Mouse (Mus musculus): ENCODE results near the gene Vps33b. TPM values are rescaled to one million over a fixed set of nuclear protein-coding genes. Genes with fewer than 3 reads are reported as not detected.
A peak's percentile ranks its signal among the peaks of the same experiment; 100 is the strongest.

The Vps33b gene
- polyA plus RNA-seq, 1 experiment = not detected

- Histone ChIP-seq H3K4me3 (ENCODE audit: insufficient read depth, low read depth, low read length) (peak within 1 kb of the TSS; percentile 87), H3K27ac (ENCODE audit: insufficient read depth, low read depth, low read length) (peak within 1 kb of the TSS; percentile 1; the same call in 1 of the 2 replicates), H3K4me1 (ENCODE audit: control insufficient read depth, insufficient read depth, low read length) (peaks cover 4% of the 10 kb centered on the region)
- 27% methylated on average over 40 of the region's 40 CpGs for WGBS
- TF ChIP-seq POLR2A (IDR thresholded peaks at IDR 0.05; ENCODE audit: insufficient read depth, low read depth, low read length) (0 out of 2 replicates have a peak, but pooled peaks have one; percentile 45), CTCF (IDR thresholded peaks at IDR 0.05; ENCODE audit: insufficient read depth, low read depth, low read length) (no peak)
Measured at GRCm38 (mm10) chr7:80260625-80261371, 8.7 kb upstream of the Vps33b start, which contains the start of gene Ngrn. TSS of gene Ngrn (plus strand) at chr7:80261215.

DNA sequence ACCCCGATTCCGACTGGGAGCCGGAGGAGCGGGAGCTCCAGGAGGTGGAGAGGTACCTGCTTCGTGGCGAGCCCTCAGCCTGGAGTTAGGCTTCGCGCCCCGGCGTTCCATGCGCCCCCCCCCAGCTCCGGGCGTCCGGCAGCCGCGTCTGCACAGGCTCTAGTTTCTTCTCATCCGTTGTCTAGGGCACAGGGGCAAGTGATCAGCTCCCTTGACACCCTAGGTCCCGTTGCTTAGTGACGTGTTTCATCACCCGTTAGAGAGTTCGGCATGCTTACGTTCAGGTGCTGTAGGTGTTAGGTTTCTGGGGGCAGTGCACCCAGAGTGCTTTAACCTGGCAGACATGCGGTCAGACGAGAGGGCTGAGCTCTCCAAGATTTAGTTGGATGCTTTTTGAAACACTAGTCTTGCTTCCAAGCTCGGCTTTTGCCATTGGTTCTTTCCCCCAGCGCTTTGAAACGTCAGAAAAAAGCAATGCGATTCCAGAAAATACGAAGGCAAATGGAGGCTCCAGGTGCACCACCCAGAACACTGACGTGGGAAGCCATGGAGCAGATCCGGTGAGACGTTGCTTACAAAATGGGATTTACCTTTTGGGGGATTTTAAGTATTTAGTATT lies 8.0 kb upstream of the Vps33b start:
- Histone ChIP-seq H3K27ac (ENCODE audit: insufficient read depth, low read depth, low read length) (peak overlapping the region; percentile 1; the same call in 1 of the 2 replicates), H3K4me3 (ENCODE audit: insufficient read depth, low read depth, low read length) (peak overlapping the region; percentile 87), H3K4me1 (ENCODE audit: control insufficient read depth, insufficient read depth, low read length) (peaks cover 4% of the 10 kb centered on the region)
- under 1% methylated on average over 32 of the region's 32 CpGs for WGBS
- TF ChIP-seq CTCF (IDR thresholded peaks at IDR 0.05; ENCODE audit: insufficient read depth, low read depth, low read length) (no peak), POLR2A (IDR thresholded peaks at IDR 0.05; ENCODE audit: insufficient read depth, low read depth, low read length) (no peak)

GRCm38 (mm10) chr7:80264606-80265005 lies 4.8 kb upstream of the Vps33b start:
- no peak for TF ChIP-seq POLR2A (IDR thresholded peaks at IDR 0.05; ENCODE audit: insufficient read depth, low read depth, low read length)
- TF ChIP-seq CTCF (IDR thresholded peaks at IDR 0.05; ENCODE audit: insufficient read depth, low read depth, low read length) = no peak
- H3K27ac ChIP-seq (ENCODE audit: insufficient read depth, low read depth, low read length) = no peak overlapping the region
- peaks cover 9% of the 10 kb centered on the region for H3K4me1 ChIP-seq (ENCODE audit: control insufficient read depth, insufficient read depth, low read length)
- 84% methylated on average over 12 of the region's 12 CpGs for WGBS
- no peak overlapping the region for H3K4me3 ChIP-seq (ENCODE audit: insufficient read depth, low read depth, low read length)

DNA sequence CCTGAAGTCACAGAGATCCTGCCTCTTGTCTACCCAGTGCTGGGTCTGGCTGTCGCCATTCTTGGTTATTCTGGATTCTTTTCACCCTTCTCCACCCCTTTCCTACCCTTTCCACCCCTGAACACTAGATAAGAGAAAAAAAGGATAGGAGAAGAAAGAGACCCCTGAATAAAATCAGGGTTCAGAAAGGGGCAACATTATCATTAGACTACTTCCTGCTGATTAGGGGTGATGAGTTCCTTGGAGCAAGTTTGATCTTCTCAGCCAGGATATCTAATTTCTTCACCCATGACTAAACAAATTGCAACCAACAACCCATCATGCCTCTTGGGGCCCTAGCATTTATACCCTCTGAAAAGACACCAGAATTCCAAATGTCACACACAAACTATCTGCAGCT lies 1.7 kb upstream of the Vps33b start:
- no peak for TF ChIP-seq POLR2A (IDR thresholded peaks at IDR 0.05; ENCODE audit: insufficient read depth, low read depth, low read length)
- TF ChIP-seq CTCF (IDR thresholded peaks at IDR 0.05; ENCODE audit: insufficient read depth, low read depth, low read length) = no peak
- no peak overlapping the region for H3K4me3 ChIP-seq (ENCODE audit: insufficient read depth, low read depth, low read length)
- no peak overlapping the region for H3K27ac ChIP-seq (ENCODE audit: insufficient read depth, low read depth, low read length)
- WGBS = 67% methylated on average over 1 of the region's 1 CpGs
- H3K4me1 ChIP-seq (ENCODE audit: control insufficient read depth, insufficient read depth, low read length) = 0 out of 2 replicates have a peak, but pooled peaks cover 8% of the 10 kb centered on the region

DNA sequence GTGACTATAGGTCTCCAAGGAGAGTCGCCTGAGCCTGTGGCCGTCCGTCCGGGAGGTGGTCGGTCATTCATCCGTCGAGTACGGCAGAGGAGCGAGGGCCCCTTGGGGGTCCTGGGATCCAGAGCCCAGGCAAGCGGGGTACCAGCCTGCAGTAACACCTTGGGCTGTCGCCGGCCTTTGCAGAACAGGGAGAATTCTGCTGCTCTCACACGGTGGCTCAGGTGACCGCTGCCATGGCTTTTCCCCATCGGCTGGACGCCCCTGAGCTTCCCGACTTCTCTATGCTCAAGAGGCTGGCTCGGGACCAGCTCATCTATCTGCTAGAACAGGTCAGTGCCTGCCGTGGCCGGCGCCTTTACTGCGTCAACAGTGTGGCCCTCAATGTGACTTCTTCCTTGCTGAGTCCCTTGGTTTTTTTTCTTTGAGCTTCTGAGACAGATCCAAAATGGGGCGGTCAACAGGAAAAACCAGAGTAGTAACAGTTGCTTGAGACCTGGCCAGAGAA lies 354 bp downstream of the Vps33b start:
- Histone ChIP-seq H3K4me1 (ENCODE audit: control insufficient read depth, insufficient read depth, low read length) (0 out of 2 replicates have a peak, but pooled peaks cover 8% of the 10 kb centered on the region), H3K4me3 (ENCODE audit: insufficient read depth, low read depth, low read length) (peak overlapping the region; percentile 82), H3K27ac (ENCODE audit: insufficient read depth, low read depth, low read length) (no peak overlapping the region)
- under 1% methylated on average over 23 of the region's 23 CpGs for WGBS
- TF ChIP-seq CTCF (IDR thresholded peaks at IDR 0.05; ENCODE audit: insufficient read depth, low read depth, low read length) = no peak
- no peak for TF ChIP-seq POLR2A (IDR thresholded peaks at IDR 0.05; ENCODE audit: insufficient read depth, low read depth, low read length)

GRCm38 (mm10) chr7:80273456-80273855 lies 4.0 kb downstream of the Vps33b start:
- no peak for TF ChIP-seq CTCF (IDR thresholded peaks at IDR 0.05; ENCODE audit: insufficient read depth, low read depth, low read length)
- no peak for TF ChIP-seq POLR2A (IDR thresholded peaks at IDR 0.05; ENCODE audit: insufficient read depth, low read depth, low read length)
- Histone ChIP-seq H3K27ac (ENCODE audit: insufficient read depth, low read depth, low read length) (no peak overlapping the region), H3K4me3 (ENCODE audit: insufficient read depth, low read depth, low read length) (no peak overlapping the region), H3K4me1 (ENCODE audit: control insufficient read depth, insufficient read depth, low read length) (0 out of 2 replicates have a peak, but pooled peaks cover 6% of the 10 kb centered on the region)
- WGBS = 97% methylated on average over 2 of the region's 2 CpGs

DNA sequence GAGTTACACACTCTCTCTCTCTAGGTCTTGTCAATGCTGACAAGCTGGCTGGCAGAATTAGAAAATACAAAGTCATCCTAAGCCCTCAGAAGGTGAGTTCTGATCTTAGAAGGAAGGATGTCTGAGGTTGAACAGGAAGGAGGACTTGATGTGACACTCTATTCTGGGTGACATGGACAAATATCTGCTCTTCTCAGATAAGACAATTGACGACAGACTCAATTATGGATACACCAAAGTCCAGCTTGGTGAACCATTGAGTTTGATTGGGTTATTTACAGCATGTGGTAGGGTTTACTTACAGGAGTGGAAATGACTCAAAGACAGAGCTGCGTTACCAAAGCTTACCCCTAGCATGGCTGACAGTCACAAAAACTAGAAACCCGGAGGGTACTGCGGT lies 6.9 kb downstream of the Vps33b start:
- TF ChIP-seq CTCF (IDR thresholded peaks at IDR 0.05; ENCODE audit: insufficient read depth, low read depth, low read length) (no peak), POLR2A (IDR thresholded peaks at IDR 0.05; ENCODE audit: insufficient read depth, low read depth, low read length) (no peak)
- H3K27ac ChIP-seq (ENCODE audit: insufficient read depth, low read depth, low read length) = no peak overlapping the region
- 96% methylated on average over 4 of the region's 4 CpGs for WGBS
- no peak overlapping the region for H3K4me3 ChIP-seq (ENCODE audit: insufficient read depth, low read depth, low read length)
- no peaks in the 10 kb centered on the region for H3K4me1 ChIP-seq (ENCODE audit: control insufficient read depth, insufficient read depth, low read length)

- no peaks in the 10 kb centered on the region for H3K4me1 ChIP-seq (ENCODE audit: control insufficient read depth, insufficient read depth, low read length)
- WGBS = 84% methylated on average over 10 of the region's 10 CpGs
Measured at GRCm38 (mm10) chr7:80280032-80280431, 10.6 kb downstream of the Vps33b start.

GRCm38 (mm10) chr7:80280998-80281397 lies 11.5 kb downstream of the Vps33b start:
- H3K4me1 ChIP-seq (ENCODE audit: control insufficient read depth, insufficient read depth, low read length) = no peaks in the 10 kb centered on the region
- no peak overlapping the region for H3K4me3 ChIP-seq (ENCODE audit: insufficient read depth, low read depth, low read length)
- no peak overlapping the region for H3K27ac ChIP-seq (ENCODE audit: insufficient read depth, low read depth, low read length)
- no peak for TF ChIP-seq POLR2A (IDR thresholded peaks at IDR 0.05; ENCODE audit: insufficient read depth, low read depth, low read length)
- TF ChIP-seq CTCF (IDR thresholded peaks at IDR 0.05; ENCODE audit: insufficient read depth, low read depth, low read length) = no peak
- WGBS = 95% methylated on average over 2 of the region's 2 CpGs

More at GRCm38 (mm10) chr7:80280032-80280431, 10.6 kb downstream of the Vps33b start:
- Histone ChIP-seq H3K27ac (ENCODE audit: insufficient read depth, low read depth, low read length) (no peak overlapping the region), H3K4me3 (ENCODE audit: insufficient read depth, low read depth, low read length) (no peak overlapping the region)
- TF ChIP-seq POLR2A (IDR thresholded peaks at IDR 0.05; ENCODE audit: insufficient read depth, low read depth, low read length) = no peak
- no peak for TF ChIP-seq CTCF (IDR thresholded peaks at IDR 0.05; ENCODE audit: insufficient read depth, low read depth, low read length)
